ENCODE assay signal across 7 mouse cellular contexts in the genomic region with DNA sequence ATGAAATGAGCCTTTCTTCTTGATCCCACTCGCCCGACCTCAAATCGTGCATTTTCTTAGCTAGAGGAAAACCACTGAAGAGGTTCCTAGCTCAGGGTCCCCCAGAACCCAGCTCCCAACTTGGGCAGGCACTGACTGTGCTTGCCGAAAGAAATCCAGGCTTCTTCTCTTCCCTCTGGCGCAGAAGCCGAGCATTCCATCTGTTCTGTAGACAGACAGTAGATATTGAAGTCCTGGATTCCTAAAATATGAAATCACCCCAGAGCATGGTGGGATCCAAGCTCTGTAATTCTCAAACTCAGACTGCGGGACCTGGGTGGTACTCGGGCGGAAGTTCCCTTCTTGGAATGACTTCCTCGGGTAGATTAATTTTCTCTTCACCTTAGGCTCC. TPM values are rescaled to one million over a fixed set of nuclear protein-coding genes. Genes with fewer than 3 reads are reported as not detected.
DNase-seq lines count a peak whose midpoint lies in the region; ATAC-seq and TF ChIP-seq lines count a peak whose summit lies in the region.

No protein-coding gene starts in this region.

- no peak overlapping the region; the same call in 1 of the 2 replicates for H3K9ac ChIP-seq in heart, postnatal 0 days (replicated peaks; ENCODE audit: low read depth, low read length)
- H3K9ac ChIP-seq in limb, embryonic 12.5 days (replicated peaks), result no peak overlapping the region
- no peak overlapping the region for H3K9ac ChIP-seq in stomach, embryonic 15.5 days

- 32% methylated on average over 10 of the region's 10 CpGs for WGBS in heart, postnatal 0 days
- 47% methylated on average over 10 of the region's 10 CpGs for WGBS in limb, embryonic 12.5 days
- 51% methylated on average over 10 of the region's 10 CpGs for WGBS in stomach, embryonic 15.5 days

- H3K27ac ChIP-seq in heart, postnatal 0 days (ENCODE audit: low read depth), result peak overlapping the region; percentile 33
- peak overlapping the region; percentile 66; the same call in 1 of the 2 replicates for H3K27ac ChIP-seq in limb, embryonic 12.5 days
- H3K27ac ChIP-seq in stomach, embryonic 15.5 days, result peak overlapping the region; percentile 59

- DNase-seq in lung, postnatal 14 days, result peak; percentile 3
- no peak for DNase-seq in lung, postnatal 4 days
- no peak for DNase-seq in heart, postnatal 0 days (ENCODE audit: low spot score)
- DNase-seq in adrenal gland, postnatal 25 days, result no peak
- no peak for DNase-seq in right cerebral cortex, postnatal 36 days (ENCODE audit: low spot score in 2 of 2)

- H3K9me3 ChIP-seq in heart, postnatal 0 days (replicated peaks; ENCODE audit: control insufficient read depth, low read length), result no peaks in the 10 kb centered on the region
- H3K9me3 ChIP-seq in limb, embryonic 12.5 days, result no peaks in the 10 kb centered on the region
- H3K9me3 ChIP-seq in stomach, embryonic 15.5 days, result no peaks in the 10 kb centered on the region

- no peaks in the 10 kb centered on the region for H3K36me3 ChIP-seq in heart, postnatal 0 days (replicated peaks; ENCODE audit: control insufficient read depth, insufficient read depth, low read length)
- H3K36me3 ChIP-seq in limb, embryonic 12.5 days, result no peaks in the 10 kb centered on the region
- no peaks in the 10 kb centered on the region for H3K36me3 ChIP-seq in stomach, embryonic 15.5 days

- ATAC-seq in heart, postnatal 0 days (ENCODE audit: insufficient read depth, low read depth), result peak; percentile 25; the same call in 1 of the 2 replicates
- ATAC-seq in limb, embryonic 12.5 days (ENCODE audit: insufficient number of reproducible peaks, insufficient read depth, low FRiP score, low TSS enrichment, low read depth), result no peak
- no peak for ATAC-seq in stomach, embryonic 15.5 days (ENCODE audit: insufficient read depth, low FRiP score, low read depth)

- peaks cover 2% of the 10 kb centered on the region; the same call in 1 of the 2 replicates for H3K27me3 ChIP-seq in heart, postnatal 0 days (ENCODE audit: control insufficient read depth, insufficient read depth, low read length)
- H3K27me3 ChIP-seq in limb, embryonic 12.5 days, result peaks cover 8% of the 10 kb centered on the region
- no peaks in the 10 kb centered on the region for H3K27me3 ChIP-seq in stomach, embryonic 15.5 days (replicated peaks)

- H3K4me1 ChIP-seq in heart, postnatal 0 days (ENCODE audit: control insufficient read depth, insufficient read depth), result peaks cover 14% of the 10 kb centered on the region; the same call in 1 of the 2 replicates
- H3K4me1 ChIP-seq in limb, embryonic 12.5 days (replicated peaks), result peaks cover 27% of the 10 kb centered on the region
- H3K4me1 ChIP-seq in stomach, embryonic 15.5 days, result 0 out of 2 replicates have a peak, but pooled peaks cover 4% of the 10 kb centered on the region

- no peak for TF ChIP-seq CTCF in heart, postnatal 0 days (IDR thresholded peaks at IDR 0.05; ENCODE audit: low read depth)

- no peak overlapping the region for H3K4me3 ChIP-seq in heart, postnatal 0 days (ENCODE audit: low read depth, low read length)
- H3K4me3 ChIP-seq in limb, embryonic 12.5 days (replicated peaks), result no peak overlapping the region
- no peak overlapping the region for H3K4me3 ChIP-seq in stomach, embryonic 15.5 days (replicated peaks)

- TF ChIP-seq EP300 in heart, postnatal 0 days (IDR thresholded peaks at IDR 0.05; ENCODE audit: low read depth), result no peak

- H3K4me2 ChIP-seq in heart, postnatal 0 days (ENCODE audit: low read depth, low read length), result peak overlapping the region; percentile 55
- H3K4me2 ChIP-seq in limb, embryonic 12.5 days, result peak overlapping the region; percentile 59
- H3K4me2 ChIP-seq in stomach, embryonic 15.5 days, result peak overlapping the region; percentile 49; the same call in 1 of the 2 replicates

RNA-seq across cellular contexts. Expression of a gene that starts 5.0 kb away (rescaled TPM):
- not detected in 2 replicates for total RNA-seq in heart, postnatal 0 days (2014; rRNA removed; ENCODE audit: low replicate concordance)
- 0.53 and 0.80 TPM in 2 replicates for polyA plus RNA-seq in heart, postnatal 0 days (2015; fragmentation: Nextera tagmentation; extraction: Ambion mirVana)
- 2.2 and 2.7 TPM in 2 replicates for polyA plus RNA-seq in limb, embryonic 12.5 days (2016; fragmentation: Nextera tagmentation; extraction: Ambion mirVana)
- 23.0 and 25.8 TPM in 2 replicates for polyA plus RNA-seq in stomach, embryonic 15.5 days (2015; fragmentation: Nextera tagmentation; extraction: Ambion mirVana)
- 17.7 and 28.0 TPM in 2 replicates for total RNA-seq in adrenal gland, postnatal 25 days (2021)

RNA-seq across cellular contexts. Expression of a gene that starts 7.0 kb away (rescaled TPM):
- total RNA-seq in heart, postnatal 0 days (2014; rRNA removed; ENCODE audit: low replicate concordance), result 1.2 TPM in 1 of 2 replicates, not detected in the other
- 4.3 and 4.5 TPM in 2 replicates for polyA plus RNA-seq in heart, postnatal 0 days (2015; fragmentation: Nextera tagmentation; extraction: Ambion mirVana)
- polyA plus RNA-seq in limb, embryonic 12.5 days (2016; fragmentation: Nextera tagmentation; extraction: Ambion mirVana), result 1.1 and 2.8 TPM in 2 replicates
- 4.6 and 5.3 TPM in 2 replicates for polyA plus RNA-seq in stomach, embryonic 15.5 days (2015; fragmentation: Nextera tagmentation; extraction: Ambion mirVana)
- total RNA-seq in adrenal gland, postnatal 25 days (2021), result 2.2 and 4.0 TPM in 2 replicates

RNA-seq across cellular contexts. Expression of a gene that starts 29.4 kb away (rescaled TPM):
- not detected in 2 replicates for total RNA-seq in heart, postnatal 0 days (2014; rRNA removed; ENCODE audit: low replicate concordance)
- 0.33 and 0.41 TPM in 2 replicates for polyA plus RNA-seq in heart, postnatal 0 days (2015; fragmentation: Nextera tagmentation; extraction: Ambion mirVana)
- 0.33 and 0.34 TPM in 2 replicates for polyA plus RNA-seq in limb, embryonic 12.5 days (2016; fragmentation: Nextera tagmentation; extraction: Ambion mirVana)
- polyA plus RNA-seq in stomach, embryonic 15.5 days (2015; fragmentation: Nextera tagmentation; extraction: Ambion mirVana), result 0.79 and 1.5 TPM in 2 replicates
- total RNA-seq in adrenal gland, postnatal 25 days (2021), result not detected in 2 replicates

RNA-seq across cellular contexts. Expression of a gene that starts 30.0 kb away (rescaled TPM):
- total RNA-seq in heart, postnatal 0 days (2014; rRNA removed; ENCODE audit: low replicate concordance), result 83.0 and 85.1 TPM in 2 replicates
- polyA plus RNA-seq in heart, postnatal 0 days (2015; fragmentation: Nextera tagmentation; extraction: Ambion mirVana), result 67.4 and 68.7 TPM in 2 replicates
- polyA plus RNA-seq in limb, embryonic 12.5 days (2016; fragmentation: Nextera tagmentation; extraction: Ambion mirVana), result 69.3 and 69.9 TPM in 2 replicates
- polyA plus RNA-seq in stomach, embryonic 15.5 days (2015; fragmentation: Nextera tagmentation; extraction: Ambion mirVana), result 66.3 and 68.6 TPM in 2 replicates
- total RNA-seq in adrenal gland, postnatal 25 days (2021), result 69.6 and 71.6 TPM in 2 replicates
